Mouse (Mus musculus): Measurements from ENCODE around the gene Kirrel. TPM values are rescaled to one million over a fixed set of nuclear protein-coding genes. Genes with fewer than 3 reads are reported as not detected.
"Not testable (repeated sequence)": the region's sequence is repeated elsewhere in the genome, so short reads cannot be mapped to it uniquely, and the experiment has no call there.

The Kirrel gene
- total RNA-seq, 2 experiments from 2014 or later = 0.11 TPM; not detected in 1

GRCm38 (mm10) chr3:87144476-87145240, 29.9 kb downstream of the Kirrel start:
- ATAC-seq (ENCODE audit: poor library complexity, severe bottlenecking) = no peak

GRCm38 (mm10) chr3:87140284-87140683, 34.3 kb downstream of the Kirrel start:
- no peak for ATAC-seq (ENCODE audit: poor library complexity, severe bottlenecking)

- no peak for ATAC-seq (ENCODE audit: poor library complexity, severe bottlenecking)
Measured at GRCm38 (mm10) chr3:87136782-87137181, 37.8 kb downstream of the Kirrel start.

GRCm38 (mm10) chr3:87134951-87135350, 39.6 kb downstream of the Kirrel start:
- ATAC-seq (ENCODE audit: poor library complexity, severe bottlenecking) = no peak

- ATAC-seq (ENCODE audit: poor library complexity, severe bottlenecking) = no peak
Measured at GRCm38 (mm10) chr3:87131694-87132347, 42.7 kb downstream of the Kirrel start.

- no peak for ATAC-seq (ENCODE audit: poor library complexity, severe bottlenecking)
Measured at GRCm38 (mm10) chr3:87130933-87131332, 43.6 kb downstream of the Kirrel start.

- ATAC-seq (ENCODE audit: poor library complexity, severe bottlenecking) = no peak
Measured at GRCm38 (mm10) chr3:87123795-87124194, 50.8 kb downstream of the Kirrel start.

- ATAC-seq (ENCODE audit: poor library complexity, severe bottlenecking) = no peak
Measured at GRCm38 (mm10) chr3:87118214-87118613, 56.3 kb downstream of the Kirrel start.

- ATAC-seq (ENCODE audit: poor library complexity, severe bottlenecking) = no peak
Measured at GRCm38 (mm10) chr3:87117632-87118031, 56.9 kb downstream of the Kirrel start.

GRCm38 (mm10) chr3:87115726-87116540, 58.6 kb downstream of the Kirrel start:
- ATAC-seq (ENCODE audit: poor library complexity, severe bottlenecking) = no peak

- ATAC-seq (ENCODE audit: poor library complexity, severe bottlenecking) = no peak
Measured at GRCm38 (mm10) chr3:87115271-87115670, 59.3 kb downstream of the Kirrel start.

GRCm38 (mm10) chr3:87114801-87115200, 59.7 kb downstream of the Kirrel start:
- ATAC-seq (ENCODE audit: poor library complexity, severe bottlenecking) = no peak

- not testable (repeated sequence) for ATAC-seq (ENCODE audit: poor library complexity, severe bottlenecking)
Measured at GRCm38 (mm10) chr3:87113881-87114280, 60.7 kb downstream of the Kirrel start.

- no peak for ATAC-seq (ENCODE audit: poor library complexity, severe bottlenecking)
Measured at GRCm38 (mm10) chr3:87112264-87112663, 62.3 kb downstream of the Kirrel start.

GRCm38 (mm10) chr3:87104856-87105255, 69.7 kb downstream of the Kirrel start:
- no peak for ATAC-seq (ENCODE audit: poor library complexity, severe bottlenecking)

GRCm38 (mm10) chr3:87102346-87102745, 72.2 kb downstream of the Kirrel start:
- no peak for ATAC-seq (ENCODE audit: poor library complexity, severe bottlenecking)

- ATAC-seq (ENCODE audit: poor library complexity, severe bottlenecking) = no peak
Measured at GRCm38 (mm10) chr3:87100911-87101310, 73.6 kb downstream of the Kirrel start.

GRCm38 (mm10) chr3:87097969-87098946, 76.3 kb downstream of the Kirrel start:
- no peak for ATAC-seq (ENCODE audit: poor library complexity, severe bottlenecking)

- no peak for ATAC-seq (ENCODE audit: poor library complexity, severe bottlenecking)
Measured at GRCm38 (mm10) chr3:87097205-87097604, 77.3 kb downstream of the Kirrel start.

GRCm38 (mm10) chr3:87093718-87094117, 80.8 kb downstream of the Kirrel start:
- ATAC-seq (ENCODE audit: poor library complexity, severe bottlenecking) = no peak
